Mouse (Mus musculus) limb, embryonic 12.5 days (tissue): Measurements from ENCODE around the gene Mesp2. TPM values are rescaled to one million over a fixed set of nuclear protein-coding genes. Genes with fewer than 3 reads are reported as not detected.

Source experiments
- polyA plus RNA-seq: library from polyadenylated mRNA; unstranded; fragments of >200 nt; fragmentation: Nextera tagmentation; extraction: Ambion mirVana; gene quantifications from 2 replicates; pipeline ENCODE4 v1.2.1, GENCODE M21; 2016

The Mesp2 gene
- polyA plus RNA-seq, 1 experiment from 2014 or later = 0.14 TPM

Other genes with a start within 250 kb of the Mesp2 start
- gene Rhcg, start 193.1 kb upstream of the Mesp2 start, polyA plus RNA-seq = 0.15 TPM in 1 of 2 replicates, not detected in the other
- gene Ticrr, start 150.5 kb upstream of the Mesp2 start, polyA plus RNA-seq = 14.2 and 16.6 TPM in 2 replicates
- gene Kif7, start 95.0 kb upstream of the Mesp2 start, polyA plus RNA-seq = 10.9 and 11.1 TPM in 2 replicates
- gene Plin1, start 77.8 kb upstream of the Mesp2 start, polyA plus RNA-seq = not detected in 2 replicates
- gene Pex11a, start 67.6 kb upstream of the Mesp2 start, polyA plus RNA-seq = 12.2 and 12.9 TPM in 2 replicates
- gene Wdr93, start 67.6 kb upstream of the Mesp2 start, polyA plus RNA-seq = 0.32 and 0.35 TPM in 2 replicates
- not detected in 2 replicates for gene Mesp1, start 16.9 kb upstream of the Mesp2 start, polyA plus RNA-seq
- gene Anpep, start 50.3 kb downstream of the Mesp2 start, polyA plus RNA-seq = 10.6 and 11.9 TPM in 2 replicates
- 32.0 and 36.0 TPM in 2 replicates for gene Ap3s2, start 109.9 kb downstream of the Mesp2 start, polyA plus RNA-seq
- gene Arpin, start 124.6 kb downstream of the Mesp2 start, polyA plus RNA-seq = 17.9 and 19.0 TPM in 2 replicates
- gene Zfp710, start 214.1 kb downstream of the Mesp2 start, polyA plus RNA-seq = 18.5 and 19.4 TPM in 2 replicates